In genomic region chr4:55811656-55812055, GRCm38 (mm10) we compare ENCODE assay signal across 25 mouse cellular contexts.
DNase-seq lines count a peak whose midpoint lies in the region; ATAC-seq and TF ChIP-seq lines count a peak whose summit lies in the region.
"Had no signal": no experiment of that assay in that cellular context is flagged by ENCODE, and none has a peak within 500 bp of the region (broad histone marks: within the 10 kb centered on the region; RNA-seq: fewer than 3 reads in every experiment).

No protein-coding gene starts in this region.

- ATAC-seq in granulocyte monocyte progenitor cell, adult 5-6 weeks (replicated peaks; ENCODE audit: poor library complexity, severe bottlenecking) = peak; percentile 75
- ATAC-seq in megakaryocyte progenitor cell, adult 5-6 weeks (replicated peaks; ENCODE audit: poor library complexity) = peak; percentile 81
- no peak for ATAC-seq in forebrain, postnatal 0 days
- ATAC-seq: forebrain, embryonic 14.5 days; inflammation-experienced regulatory T-cells, adult 6 months; intestine, postnatal 0 days had no signal

- H3K4me3 ChIP-seq in lung, adult 2 months (replicated peaks; ENCODE audit: extremely low read depth, low read depth, low read length) = no peak overlapping the region
- H3K4me3 ChIP-seq in forebrain, postnatal 0 days (ENCODE audit: low read depth, low read length) = no peak overlapping the region
- H3K4me3 ChIP-seq: embryonic facial prominence, embryonic 15.5 days; erythroblast, embryonic 14.5 days; forebrain, embryonic 10.5 days; heart, embryonic 15.5 days; hindbrain, embryonic 10.5 days; hindbrain, embryonic 15.5 days had no signal

- no peaks in the 10 kb centered on the region for H3K27me3 ChIP-seq in forebrain, postnatal 0 days (ENCODE audit: insufficient read depth, low read length)
- H3K27me3 ChIP-seq: embryonic facial prominence, embryonic 15.5 days; heart, embryonic 15.5 days; hindbrain, embryonic 15.5 days had no signal

- H3K27ac ChIP-seq in forebrain, postnatal 0 days (ENCODE audit: low read depth, low read length) = no peak overlapping the region
- H3K27ac ChIP-seq: embryonic facial prominence, embryonic 15.5 days; forebrain, embryonic 10.5 days; heart, embryonic 15.5 days; hindbrain, embryonic 10.5 days; hindbrain, embryonic 15.5 days had no signal

- H3K4me1 ChIP-seq in lung, adult 2 months (ENCODE audit: control insufficient read depth, insufficient read depth, low read length) = peaks cover 5% of the 10 kb centered on the region; the same call in 1 of the 2 replicates
- no peaks in the 10 kb centered on the region for H3K4me1 ChIP-seq in forebrain, postnatal 0 days (ENCODE audit: insufficient read depth)
- H3K4me1 ChIP-seq: embryonic facial prominence, embryonic 15.5 days; forebrain, embryonic 10.5 days; heart, embryonic 15.5 days; hindbrain, embryonic 10.5 days; hindbrain, embryonic 15.5 days had no signal

- DNase-seq in heart, adult 11 months = peak; percentile 91
- no peak for DNase-seq in heart, adult 8-10 months (ENCODE audit: low spot score)
- DNase-seq in lung, postnatal 36 days = peak; percentile 51
- no peak for DNase-seq in lung, adult 2 months
- DNase-seq in forebrain, postnatal 0 days = no peak
- no peak for DNase-seq in adrenal gland, adult 18-20 months (ENCODE audit: low spot score in 2 of 2)
- DNase-seq: adrenal gland, adult 2 months; adrenal gland, postnatal 36 days; cerebellum, adult 11-12 months; cerebellum, adult 9-10 months; embryo, embryonic 11 days; gastrocnemius, postnatal 10 days; heart, postnatal 14 days had no signal

- no peak overlapping the region for H3K9ac ChIP-seq in forebrain, postnatal 0 days
- H3K9ac ChIP-seq: embryonic facial prominence, embryonic 15.5 days; heart, embryonic 15.5 days; hindbrain, embryonic 15.5 days had no signal

- H3K4me2 ChIP-seq in forebrain, postnatal 0 days (ENCODE audit: low read depth) = no peak overlapping the region
- H3K4me2 ChIP-seq: embryonic facial prominence, embryonic 15.5 days; heart, embryonic 11.5 days; heart, embryonic 15.5 days; hindbrain, embryonic 15.5 days had no signal

- 74% methylated on average over 3 of the region's 3 CpGs for WGBS in lung, adult 2 months
- 74% methylated on average over 3 of the region's 3 CpGs for WGBS in forebrain, postnatal 0 days

- no peak for TF ChIP-seq CTCF in lung, adult 2 months (IDR thresholded peaks at IDR 0.05; ENCODE audit: insufficient read depth, low read length)
- TF ChIP-seq CTCF in forebrain, postnatal 0 days (IDR thresholded peaks at IDR 0.05; ENCODE audit: low read depth) = no peak

- no peak for TF ChIP-seq POLR2A in lung, adult 2 months (IDR thresholded peaks at IDR 0.05; ENCODE audit: borderline replicate concordance, extremely low read depth, low read depth, low read length)

- no peaks in the 10 kb centered on the region for H3K36me3 ChIP-seq in forebrain, postnatal 0 days (ENCODE audit: insufficient read depth)
- H3K36me3 ChIP-seq: embryonic facial prominence, embryonic 15.5 days; forebrain, embryonic 10.5 days; heart, embryonic 15.5 days; hindbrain, embryonic 10.5 days; hindbrain, embryonic 15.5 days had no signal

- no peaks in the 10 kb centered on the region for H3K9me3 ChIP-seq in forebrain, postnatal 0 days (ENCODE audit: low read length)
- H3K9me3 ChIP-seq: embryonic facial prominence, embryonic 15.5 days; forebrain, embryonic 10.5 days; heart, embryonic 15.5 days; hindbrain, embryonic 10.5 days; hindbrain, embryonic 15.5 days had no signal

Comparison
In these comparisons a context has a peak if more than half of its experiments do, and no peak if none do; other contexts are left out.
1. DNase-seq: peak in heart, adult 11 months (single experiment) and lung, postnatal 36 days (single experiment); none in heart, adult 8-10 months (single experiment), lung, adult 2 months (single experiment), forebrain, postnatal 0 days (single experiment) and adrenal gland, adult 18-20 months (0 of 2).